Mouse (Mus musculus): Measurements from ENCODE around the gene Knstrn. TPM values are rescaled to one million over a fixed set of nuclear protein-coding genes. Genes with fewer than 3 reads are reported as not detected.

The Knstrn gene
- 134 TPM in 2 replicates for polyA plus RNA-seq (2015; fragmentation: Nextera tagmentation; extraction: Ambion mirVana)

DNA sequence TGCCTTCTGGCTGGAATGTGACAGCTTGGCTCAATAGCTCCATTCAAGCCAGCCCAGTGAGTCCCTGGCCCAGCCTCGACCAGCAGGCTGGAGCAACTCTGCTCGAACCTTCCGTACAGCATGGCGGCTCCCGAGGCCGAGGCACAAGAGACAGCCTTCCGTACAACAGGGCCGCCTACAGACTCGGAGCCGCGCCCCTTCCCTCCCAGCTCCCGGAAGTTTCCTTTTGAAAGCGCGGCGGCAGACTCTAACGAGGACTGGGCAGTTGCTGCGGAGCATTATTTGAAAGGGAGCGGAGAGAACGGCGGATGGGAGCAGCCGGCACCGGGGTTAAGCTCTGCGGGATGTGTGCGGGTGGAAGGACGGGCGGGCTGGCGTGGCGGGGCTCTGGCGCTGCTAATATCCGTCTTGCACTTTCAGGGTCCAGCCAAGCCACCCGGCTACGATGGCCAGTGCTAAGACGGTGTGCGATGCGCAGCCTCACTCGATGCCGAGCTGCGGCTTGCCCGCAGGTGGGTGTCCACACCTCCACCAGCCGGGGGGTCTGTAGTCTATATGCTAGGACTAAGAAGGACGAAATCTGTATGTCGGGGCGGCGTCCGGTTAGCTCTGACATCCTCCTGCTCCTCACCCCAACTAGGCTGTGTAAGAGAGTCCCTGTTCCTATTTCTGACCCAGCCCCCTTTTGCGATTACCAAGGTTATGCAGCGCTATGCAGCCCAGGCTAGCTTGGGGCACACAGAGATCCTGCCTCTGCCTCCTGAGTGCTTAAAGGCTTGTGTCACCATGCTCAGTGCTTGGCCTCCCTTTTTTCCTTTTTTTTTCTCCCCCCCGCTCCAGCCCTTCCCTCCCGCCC is at the start of gene Knstrn:
Knstrn (plus strand) TSS at position 23 of the 856 bp plus-strand sequence.
- H3K4me2 ChIP-seq, result peak within 1 kb of the TSS; percentile 84
- no peaks in the 10 kb centered on the region for H3K9me3 ChIP-seq
- under 1% methylated on average over 49 of the region's 49 CpGs for WGBS
- no peaks in the 10 kb centered on the region for H3K27me3 ChIP-seq
- H3K4me3 ChIP-seq, result peak within 1 kb of the TSS; percentile 89
- H3K9ac ChIP-seq, result peak within 1 kb of the TSS; percentile 93
- peaks cover 11% of the 10 kb centered on the region for H3K4me1 ChIP-seq
- peak; percentile 95 for ATAC-seq (ENCODE audit: borderline replicate concordance, extremely low read depth, low FRiP score, low TSS enrichment)
- peaks cover 27% of the 10 kb centered on the region for H3K36me3 ChIP-seq
- peak within 1 kb of the TSS; percentile 78 for H3K27ac ChIP-seq

GRCm38 (mm10) chr2:118764094-118764831 is 49.5 kb upstream of the Knstrn start:
- Histone ChIP-seq H3K4me1 (peaks cover 39% of the 10 kb centered on the region), H3K9ac (no peak overlapping the region), H3K4me2 (0 out of 2 replicates have a peak overlapping the region, but pooled peaks have one; percentile 6), H3K9me3 (no peaks in the 10 kb centered on the region), H3K4me3 (no peak overlapping the region), H3K27me3 (no peaks in the 10 kb centered on the region; the same call in 1 of the 2 replicates), H3K27ac (peak overlapping the region; percentile 91; the same call in 1 of the 2 replicates), H3K36me3 (no peaks in the 10 kb centered on the region)
- 19% methylated on average over 11 of the region's 11 CpGs for WGBS
- ATAC-seq (ENCODE audit: borderline replicate concordance, extremely low read depth, low FRiP score, low TSS enrichment), result no peak

DNA sequence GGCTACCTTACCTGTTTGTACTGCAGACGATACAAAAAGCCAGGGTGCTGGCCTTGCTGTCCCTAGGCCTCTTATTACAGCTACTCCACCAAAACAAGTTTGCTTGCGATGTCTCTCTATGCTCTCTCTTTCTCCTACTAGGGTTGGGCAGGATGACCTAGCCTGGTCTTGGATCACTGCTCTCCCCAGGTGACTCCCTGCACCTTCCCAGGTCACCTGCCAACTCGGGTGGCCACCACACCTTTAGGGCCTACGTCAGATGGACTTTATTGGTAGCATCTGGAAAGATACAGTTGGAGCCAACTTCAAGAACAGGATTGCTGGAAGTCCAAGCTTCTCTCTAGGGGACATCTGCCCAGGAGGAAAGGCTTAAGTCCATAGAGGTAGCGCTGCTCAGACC is 48.9 kb upstream of the Knstrn start:
- H3K27me3 ChIP-seq, result no peaks in the 10 kb centered on the region; the same call in 1 of the 2 replicates
- ATAC-seq (ENCODE audit: borderline replicate concordance, extremely low read depth, low FRiP score, low TSS enrichment), result no peak
- no peaks in the 10 kb centered on the region for H3K9me3 ChIP-seq
- WGBS, result 84% methylated on average over 5 of the region's 5 CpGs
- no peak overlapping the region for H3K4me3 ChIP-seq
- no peak overlapping the region for H3K9ac ChIP-seq
- H3K27ac ChIP-seq, result no peak overlapping the region
- H3K4me1 ChIP-seq, result peaks cover 39% of the 10 kb centered on the region
- H3K36me3 ChIP-seq, result no peaks in the 10 kb centered on the region
- H3K4me2 ChIP-seq, result no peak overlapping the region

DNA sequence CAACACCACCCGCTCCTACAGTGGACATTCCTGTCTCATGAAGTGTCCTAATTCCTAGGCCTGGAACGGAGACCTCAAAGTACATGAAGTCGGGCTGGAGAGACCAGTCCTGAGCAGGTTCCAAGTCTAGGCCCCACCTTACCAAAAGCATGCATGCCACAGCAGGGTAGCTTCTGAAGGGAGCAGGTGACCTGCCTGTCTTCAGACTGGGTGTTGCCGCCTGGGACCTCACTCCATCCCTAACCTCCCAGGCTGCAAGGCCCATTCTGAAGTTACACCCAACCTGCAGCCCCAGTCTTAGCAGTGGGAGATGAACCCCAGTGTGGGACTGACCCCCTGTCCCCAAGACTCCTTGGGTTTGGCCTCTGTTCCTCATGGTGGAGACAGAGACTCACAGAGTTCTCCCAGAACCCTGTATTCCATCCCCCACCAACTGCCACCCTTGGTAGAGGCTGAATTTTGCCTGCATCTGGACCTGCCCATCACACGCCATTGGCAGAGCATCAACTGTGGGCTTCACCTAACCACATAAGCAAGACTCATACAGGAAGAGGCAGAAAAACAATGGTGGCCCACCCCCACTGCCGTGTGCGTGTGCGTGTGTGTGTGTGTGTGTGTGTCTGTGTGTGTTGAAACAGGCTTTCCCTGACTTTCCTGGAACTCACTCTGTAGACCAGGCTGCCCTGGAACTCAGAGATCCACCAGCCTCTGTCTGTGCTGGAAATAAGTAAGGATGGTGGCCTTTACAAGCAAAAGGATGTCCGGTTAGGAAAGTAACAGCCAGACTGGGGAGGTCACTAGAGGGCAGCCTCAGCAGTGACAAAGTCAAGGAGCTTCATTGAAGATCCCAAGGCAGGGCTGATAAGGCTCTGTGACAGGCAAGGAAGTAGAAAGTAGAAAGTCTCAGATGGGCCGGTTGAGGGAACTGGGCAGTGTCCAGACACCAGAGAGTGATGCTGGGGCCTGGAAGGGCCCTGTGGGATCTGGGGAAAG is 47.5 kb upstream of the Knstrn start:
- Histone ChIP-seq H3K4me3 (no peak overlapping the region), H3K9me3 (no peaks in the 10 kb centered on the region), H3K27me3 (no peaks in the 10 kb centered on the region; the same call in 1 of the 2 replicates), H3K9ac (no peak overlapping the region), H3K27ac (no peak overlapping the region), H3K36me3 (no peaks in the 10 kb centered on the region), H3K4me1 (peaks cover 30% of the 10 kb centered on the region), H3K4me2 (no peak overlapping the region)
- 60% methylated on average over 10 of the region's 10 CpGs for WGBS
- no peak for ATAC-seq (ENCODE audit: borderline replicate concordance, extremely low read depth, low FRiP score, low TSS enrichment)

GRCm38 (mm10) chr2:118772158-118772874 is 41.5 kb upstream of the Knstrn start, which contains the start of gene Phgr1:
TSS of gene Phgr1 (plus strand) at chr2:118772769.
- WGBS, result 70% methylated on average over 6 of the region's 6 CpGs
- ATAC-seq (ENCODE audit: borderline replicate concordance, extremely low read depth, low FRiP score, low TSS enrichment), result no peak; the same call in 1 of the 2 replicates
- H3K27ac ChIP-seq, result no peak within 1 kb of the TSS
- H3K9ac ChIP-seq, result no peak within 1 kb of the TSS
- no peaks in the 10 kb centered on the region for H3K9me3 ChIP-seq
- H3K4me1 ChIP-seq, result peaks cover 18% of the 10 kb centered on the region
- H3K27me3 ChIP-seq, result no peaks in the 10 kb centered on the region
- H3K36me3 ChIP-seq, result no peaks in the 10 kb centered on the region
- no peak within 1 kb of the TSS for H3K4me2 ChIP-seq
- no peak within 1 kb of the TSS for H3K4me3 ChIP-seq

GRCm38 (mm10) chr2:118774536-118774935 is 39.3 kb upstream of the Knstrn start:
- no peak for ATAC-seq (ENCODE audit: borderline replicate concordance, extremely low read depth, low FRiP score, low TSS enrichment)
- no peak overlapping the region for H3K9ac ChIP-seq
- no peaks in the 10 kb centered on the region for H3K36me3 ChIP-seq
- H3K9me3 ChIP-seq, result no peaks in the 10 kb centered on the region
- no peaks in the 10 kb centered on the region for H3K27me3 ChIP-seq
- no peak overlapping the region for H3K4me3 ChIP-seq
- WGBS, result 59% methylated on average over 2 of the region's 2 CpGs
- H3K27ac ChIP-seq, result no peak overlapping the region
- peaks cover 25% of the 10 kb centered on the region for H3K4me1 ChIP-seq
- H3K4me2 ChIP-seq, result no peak overlapping the region

- peak overlapping the region; percentile 69 for H3K27ac ChIP-seq
Observed at GRCm38 (mm10) chr2:118775396-118775795, 38.4 kb upstream of the Knstrn start.

GRCm38 (mm10) chr2:118775846-118776245 is 38.0 kb upstream of the Knstrn start:
- peak; percentile 39; the same call in 1 of the 2 replicates for ATAC-seq (ENCODE audit: borderline replicate concordance, extremely low read depth, low FRiP score, low TSS enrichment)
- Histone ChIP-seq H3K27me3 (peaks cover 8% of the 10 kb centered on the region), H3K9me3 (no peaks in the 10 kb centered on the region), H3K4me1 (peaks cover 30% of the 10 kb centered on the region), H3K9ac (no peak overlapping the region), H3K4me3 (no peak overlapping the region), H3K4me2 (no peak overlapping the region), H3K36me3 (no peaks in the 10 kb centered on the region), H3K27ac (peak overlapping the region; percentile 69)
- WGBS, result 42% methylated on average over 3 of the region's 4 CpGs

More at GRCm38 (mm10) chr2:118775396-118775795, 38.4 kb upstream of the Knstrn start:
- H3K36me3 ChIP-seq, result no peaks in the 10 kb centered on the region
- ATAC-seq (ENCODE audit: borderline replicate concordance, extremely low read depth, low FRiP score, low TSS enrichment), result no peak
- peaks cover 5% of the 10 kb centered on the region for H3K27me3 ChIP-seq
- H3K4me2 ChIP-seq, result no peak overlapping the region
- 23% methylated on average over 1 of the region's 1 CpGs for WGBS
- H3K9me3 ChIP-seq, result no peaks in the 10 kb centered on the region
- H3K9ac ChIP-seq, result no peak overlapping the region
- peaks cover 30% of the 10 kb centered on the region for H3K4me1 ChIP-seq
- H3K4me3 ChIP-seq, result no peak overlapping the region

GRCm38 (mm10) chr2:118776295-118776694 is 37.5 kb upstream of the Knstrn start:
- Histone ChIP-seq H3K9me3 (no peaks in the 10 kb centered on the region), H3K27ac (peak overlapping the region; percentile 69), H3K4me1 (peaks cover 30% of the 10 kb centered on the region), H3K9ac (no peak overlapping the region), H3K4me2 (no peak overlapping the region), H3K4me3 (no peak overlapping the region), H3K27me3 (peaks cover 8% of the 10 kb centered on the region), H3K36me3 (no peaks in the 10 kb centered on the region)
- ATAC-seq (ENCODE audit: borderline replicate concordance, extremely low read depth, low FRiP score, low TSS enrichment), result no peak; the same call in 1 of the 2 replicates
- 63% methylated on average over 2 of the region's 2 CpGs for WGBS

GRCm38 (mm10) chr2:118778418-118778817 is 35.4 kb upstream of the Knstrn start:
- no peak overlapping the region for H3K4me2 ChIP-seq
- peaks cover 8% of the 10 kb centered on the region for H3K27me3 ChIP-seq
- no peak overlapping the region for H3K9ac ChIP-seq
- H3K4me1 ChIP-seq, result peaks cover 30% of the 10 kb centered on the region
- no peak overlapping the region for H3K27ac ChIP-seq
- no peak overlapping the region for H3K4me3 ChIP-seq
- no peaks in the 10 kb centered on the region for H3K36me3 ChIP-seq
- no peak for ATAC-seq (ENCODE audit: borderline replicate concordance, extremely low read depth, low FRiP score, low TSS enrichment)
- no peaks in the 10 kb centered on the region for H3K9me3 ChIP-seq
- WGBS, result 77% methylated on average over 4 of the region's 4 CpGs
